Mouse (Mus musculus): Measurements from ENCODE around the gene Gm27021. TPM values are rescaled to one million over a fixed set of nuclear protein-coding genes. Genes with fewer than 3 reads are reported as not detected.

Gene Gm27021
- polyA plus RNA-seq (2015; fragmentation: Nextera tagmentation; extraction: Ambion mirVana): 2.1 and 2.5 TPM in 2 replicates

- no peaks in the 10 kb centered on the region for H3K9me3 ChIP-seq (replicated peaks)
- H3K4me1 ChIP-seq (replicated peaks): peaks cover 51% of the 10 kb centered on the region
- peaks cover 30% of the 10 kb centered on the region for H3K36me3 ChIP-seq
- peak within 1 kb of the TSS; percentile 93 for H3K27ac ChIP-seq
- under 1% methylated on average over 87 of the region's 105 CpGs for WGBS
- peak within 1 kb of the TSS; percentile 80 for H3K4me2 ChIP-seq
- H3K9ac ChIP-seq: peak within 1 kb of the TSS; percentile 98
- ATAC-seq (replicated peaks; ENCODE audit: insufficient number of reproducible peaks, insufficient read depth, low FRiP score, low read depth): peak; percentile 94
- H3K4me3 ChIP-seq: peak within 1 kb of the TSS; percentile 99
- no peaks in the 10 kb centered on the region for H3K27me3 ChIP-seq
These were observed at the start of gene Gm27021, which contains the start of gene Cox4i1 for GRCm38 (mm10) chr8:120667561-120668373. Gm27021 (minus strand) TSS chr8:120668079. Cox4i1 (plus strand) TSS chr8:120668222.

- 73% methylated on average over 15 of the region's 15 CpGs for WGBS
- no peak overlapping the region for H3K4me2 ChIP-seq
- no peaks in the 10 kb centered on the region for H3K36me3 ChIP-seq
- no peak overlapping the region for H3K4me3 ChIP-seq
- ATAC-seq (replicated peaks; ENCODE audit: insufficient number of reproducible peaks, insufficient read depth, low FRiP score, low read depth): no peak
- no peak overlapping the region for H3K27ac ChIP-seq
- H3K27me3 ChIP-seq: peaks cover 6% of the 10 kb centered on the region; the same call in 1 of the 2 replicates
- H3K9ac ChIP-seq: no peak overlapping the region
- H3K4me1 ChIP-seq (replicated peaks): 0 out of 2 replicates have a peak, but pooled peaks cover 3% of the 10 kb centered on the region
- H3K9me3 ChIP-seq (replicated peaks): no peaks in the 10 kb centered on the region
These were observed 48.3 kb upstream of the Gm27021 start for GRCm38 (mm10) chr8:120715996-120716680.

- no peak for ATAC-seq (replicated peaks; ENCODE audit: insufficient number of reproducible peaks, insufficient read depth, low FRiP score, low read depth)
- Histone ChIP-seq H3K27me3 (peaks cover 6% of the 10 kb centered on the region; the same call in 1 of the 2 replicates), H3K4me2 (no peak overlapping the region), H3K36me3 (no peaks in the 10 kb centered on the region), H3K4me3 (no peak overlapping the region), H3K9me3 (replicated peaks) (no peaks in the 10 kb centered on the region), H3K4me1 (replicated peaks) (0 out of 2 replicates have a peak, but pooled peaks cover 3% of the 10 kb centered on the region), H3K9ac (no peak overlapping the region), H3K27ac (no peak overlapping the region)
- WGBS: 63% methylated on average over 6 of the region's 6 CpGs
These were observed 47.3 kb upstream of the Gm27021 start for GRCm38 (mm10) chr8:120715200-120715599.

GRCm38 (mm10) chr8:120709176-120709575 is 41.3 kb upstream of the Gm27021 start:
- WGBS: 69% methylated on average over 10 of the region's 10 CpGs
- Histone ChIP-seq H3K9ac (no peak overlapping the region), H3K4me2 (no peak overlapping the region), H3K36me3 (no peaks in the 10 kb centered on the region), H3K27me3 (0 out of 2 replicates have a peak, but pooled peaks cover 6% of the 10 kb centered on the region), H3K9me3 (replicated peaks) (no peaks in the 10 kb centered on the region), H3K4me1 (replicated peaks) (no peaks in the 10 kb centered on the region), H3K27ac (no peak overlapping the region), H3K4me3 (no peak overlapping the region)
- no peak for ATAC-seq (replicated peaks; ENCODE audit: insufficient number of reproducible peaks, insufficient read depth, low FRiP score, low read depth)

GRCm38 (mm10) chr8:120706193-120706592 is 38.3 kb upstream of the Gm27021 start:
- no peak overlapping the region for H3K4me3 ChIP-seq
- WGBS: 81% methylated on average over 3 of the region's 3 CpGs
- no peak for ATAC-seq (replicated peaks; ENCODE audit: insufficient number of reproducible peaks, insufficient read depth, low FRiP score, low read depth)

GRCm38 (mm10) chr8:120705163-120705562 is 37.3 kb upstream of the Gm27021 start:
- Histone ChIP-seq H3K27ac (no peak overlapping the region), H3K36me3 (no peaks in the 10 kb centered on the region), H3K4me2 (no peak overlapping the region), H3K4me1 (replicated peaks) (peaks cover under 1% of the 10 kb centered on the region), H3K4me3 (no peak overlapping the region), H3K9ac (no peak overlapping the region), H3K9me3 (replicated peaks) (no peaks in the 10 kb centered on the region), H3K27me3 (0 out of 2 replicates have a peak, but pooled peaks cover 6% of the 10 kb centered on the region)
- no peak for ATAC-seq (replicated peaks; ENCODE audit: insufficient number of reproducible peaks, insufficient read depth, low FRiP score, low read depth)
- 75% methylated on average over 15 of the region's 15 CpGs for WGBS

More at GRCm38 (mm10) chr8:120706193-120706592, 38.3 kb upstream of the Gm27021 start:
- no peak overlapping the region for H3K4me2 ChIP-seq
- 0 out of 2 replicates have a peak, but pooled peaks cover 6% of the 10 kb centered on the region for H3K27me3 ChIP-seq
- H3K9me3 ChIP-seq (replicated peaks): no peaks in the 10 kb centered on the region
- H3K9ac ChIP-seq: no peak overlapping the region
- no peaks in the 10 kb centered on the region for H3K4me1 ChIP-seq (replicated peaks)
- no peak overlapping the region for H3K27ac ChIP-seq
- no peaks in the 10 kb centered on the region for H3K36me3 ChIP-seq

GRCm38 (mm10) chr8:120704203-120704602 is 36.3 kb upstream of the Gm27021 start:
- Histone ChIP-seq H3K4me2 (no peak overlapping the region), H3K9ac (no peak overlapping the region), H3K4me3 (no peak overlapping the region), H3K27ac (no peak overlapping the region), H3K4me1 (replicated peaks) (peaks cover 6% of the 10 kb centered on the region), H3K36me3 (no peaks in the 10 kb centered on the region), H3K27me3 (0 out of 2 replicates have a peak, but pooled peaks cover 6% of the 10 kb centered on the region), H3K9me3 (replicated peaks) (no peaks in the 10 kb centered on the region)
- ATAC-seq (replicated peaks; ENCODE audit: insufficient number of reproducible peaks, insufficient read depth, low FRiP score, low read depth): no peak
- 75% methylated on average over 9 of the region's 9 CpGs for WGBS

- H3K27ac ChIP-seq: no peak overlapping the region
- H3K4me1 ChIP-seq (replicated peaks): peaks cover 16% of the 10 kb centered on the region
- H3K27me3 ChIP-seq: 0 out of 2 replicates have a peak, but pooled peaks cover 6% of the 10 kb centered on the region
- no peak overlapping the region for H3K4me2 ChIP-seq
- ATAC-seq (replicated peaks; ENCODE audit: insufficient number of reproducible peaks, insufficient read depth, low FRiP score, low read depth): no peak
- WGBS: 47% methylated on average over 19 of the region's 19 CpGs
- no peaks in the 10 kb centered on the region for H3K9me3 ChIP-seq (replicated peaks)
- H3K36me3 ChIP-seq: no peaks in the 10 kb centered on the region
- no peak overlapping the region for H3K4me3 ChIP-seq
- H3K9ac ChIP-seq: no peak overlapping the region
These were observed 34.0 kb upstream of the Gm27021 start for GRCm38 (mm10) chr8:120701758-120702465.

GRCm38 (mm10) chr8:120700053-120700452 is 32.2 kb upstream of the Gm27021 start:
- no peak overlapping the region for H3K9ac ChIP-seq
- whole genome bisulfite sequencing: 54% methylated on average over 4 of the region's 4 CpGs
- H3K4me1 ChIP-seq (replicated peaks): peaks cover 28% of the 10 kb centered on the region
- H3K4me2 ChIP-seq: no peak overlapping the region
- H3K9me3 ChIP-seq (replicated peaks): no peaks in the 10 kb centered on the region
- ATAC-seq (replicated peaks; ENCODE audit: insufficient number of reproducible peaks, insufficient read depth, low FRiP score, low read depth): no peak
- H3K27me3 ChIP-seq: 0 out of 2 replicates have a peak, but pooled peaks cover 3% of the 10 kb centered on the region
- H3K36me3 ChIP-seq: no peaks in the 10 kb centered on the region
- peak overlapping the region; percentile 71 for H3K27ac ChIP-seq
- H3K4me3 ChIP-seq: no peak overlapping the region

GRCm38 (mm10) chr8:120699565-120699964 is 31.7 kb upstream of the Gm27021 start:
- H3K4me2 ChIP-seq: no peak overlapping the region
- WGBS: 55% methylated on average over 2 of the region's 2 CpGs
- peaks cover 29% of the 10 kb centered on the region for H3K4me1 ChIP-seq (replicated peaks)
- 0 out of 2 replicates have a peak, but pooled peaks cover 2% of the 10 kb centered on the region for H3K27me3 ChIP-seq
- H3K4me3 ChIP-seq: no peak overlapping the region
- no peaks in the 10 kb centered on the region for H3K36me3 ChIP-seq
- H3K27ac ChIP-seq: peak overlapping the region; percentile 71
- H3K9me3 ChIP-seq (replicated peaks): no peaks in the 10 kb centered on the region
- no peak for ATAC-seq (replicated peaks; ENCODE audit: insufficient number of reproducible peaks, insufficient read depth, low FRiP score, low read depth)
- no peak overlapping the region for H3K9ac ChIP-seq

GRCm38 (mm10) chr8:120699079-120699478 is 31.2 kb upstream of the Gm27021 start:
- 61% methylated on average over 6 of the region's 6 CpGs for WGBS
- ATAC-seq (replicated peaks; ENCODE audit: insufficient number of reproducible peaks, insufficient read depth, low FRiP score, low read depth): no peak
- H3K4me1 ChIP-seq (replicated peaks): peaks cover 34% of the 10 kb centered on the region

More at GRCm38 (mm10) chr8:120699079-120699478, 31.2 kb upstream of the Gm27021 start:
- Histone ChIP-seq H3K27ac (peak overlapping the region; percentile 71), H3K4me3 (no peak overlapping the region), H3K27me3 (no peaks in the 10 kb centered on the region), H3K4me2 (no peak overlapping the region), H3K36me3 (no peaks in the 10 kb centered on the region), H3K9ac (no peak overlapping the region), H3K9me3 (replicated peaks) (no peaks in the 10 kb centered on the region)

All from heart, embryonic 15.5 days (tissue).